Mouse (Mus musculus) lung, adult 18-20 months (tissue): ENCODE data around the gene Prkaca.
A peak's percentile ranks its signal among the peaks of the same experiment; 100 is the strongest.

Source experiments
- DNase-seq, 2 experiments: peaks; one replicate each; pipeline ENCODE4 v3.0.0; 2022; ENCODE audit warnings: mixed read lengths in 2 of 2

Gene Prkaca

GRCm38 (mm10) chr8:84039050-84039449, 66.3 kb downstream of the Prkaca start:
- DNase-seq = peak; percentile 60 to 71

- DNase-seq = peak; percentile 61 to 69
Measured at GRCm38 (mm10) chr8:84042066-84042947, 69.5 kb downstream of the Prkaca start, which contains the start of gene Il27ra. Gene Il27ra (minus strand): TSS chr8:84042589.

GRCm38 (mm10) chr8:84042948-84043342, 70.2 kb downstream of the Prkaca start:
- no peak for DNase-seq

- DNase-seq = no peak
Measured at GRCm38 (mm10) chr8:84044103-84044502, 71.3 kb downstream of the Prkaca start.

GRCm38 (mm10) chr8:84044900-84045299, 72.1 kb downstream of the Prkaca start, which contains the start of gene Rln3:
Gene Rln3 (minus strand): TSS chr8:84045000.
- DNase-seq = no peak
